Mouse (Mus musculus): Measurements from ENCODE around the gene Gm21976.

Gene Gm21976

GRCm38 (mm10) chr13:98279686-98280085, at the start of gene Gm21976:
Gene Gm21976 (plus strand): TSS chr13:98279887.
- DNase-seq (ENCODE audit: low spot score): no peak

- DNase-seq (ENCODE audit: low spot score): peak; percentile 91
Observed at GRCm38 (mm10) chr13:98230511-98230910, 49.2 kb upstream of the Gm21976 start.

DNA sequence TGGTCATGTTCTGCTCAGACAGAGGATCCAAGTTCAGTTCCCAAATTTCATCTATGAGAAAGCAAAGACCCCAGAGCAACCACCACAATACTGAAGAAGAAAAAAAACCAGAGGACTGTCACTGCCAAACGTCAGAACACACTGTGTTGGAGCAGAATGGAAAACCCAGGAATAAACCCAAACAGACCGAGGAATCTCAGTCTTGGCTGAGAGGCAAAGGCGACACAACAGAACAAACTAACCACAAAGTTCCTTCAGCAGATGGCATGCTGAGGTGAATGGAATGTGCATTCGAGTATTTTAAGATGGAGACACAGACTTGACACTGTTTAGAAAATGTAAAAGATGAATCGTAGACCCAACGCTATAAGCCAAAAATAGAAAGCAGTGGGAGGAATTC, 44.2 kb upstream of the Gm21976 start:
- no peak for DNase-seq (ENCODE audit: low spot score)

DNA sequence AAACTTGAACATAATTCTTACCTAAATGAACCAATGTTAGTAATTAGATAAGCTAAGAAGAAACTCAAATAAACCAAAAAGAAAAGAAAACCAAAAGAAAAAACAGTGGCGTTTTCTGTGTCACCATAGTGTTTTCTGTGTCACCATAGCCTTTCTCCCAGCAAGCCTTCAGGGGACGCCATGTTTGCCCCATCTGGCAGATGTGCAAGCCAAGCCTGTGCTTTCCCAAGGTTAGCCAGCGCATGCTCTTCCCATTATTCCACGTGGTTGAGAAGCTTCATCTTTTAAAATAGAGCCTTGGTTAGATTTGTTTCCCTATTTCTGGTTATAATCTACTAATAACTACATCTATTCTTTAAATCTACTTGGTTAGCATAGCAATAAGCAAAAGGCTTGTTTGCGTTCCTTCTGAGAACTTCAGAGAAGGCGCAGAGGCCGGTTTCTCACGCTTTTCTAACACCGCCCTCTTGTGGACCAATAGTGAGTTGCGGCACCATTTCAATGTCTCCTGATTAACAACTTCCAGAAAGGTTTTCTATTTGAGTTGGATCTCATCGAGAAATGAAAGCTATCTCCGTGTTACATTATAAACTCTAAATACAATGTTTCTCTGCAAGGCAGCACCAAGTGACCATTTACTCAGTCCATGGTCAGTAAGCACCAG, 39.6 kb upstream of the Gm21976 start:
- DNase-seq (ENCODE audit: low spot score): peak; percentile 92

DNA sequence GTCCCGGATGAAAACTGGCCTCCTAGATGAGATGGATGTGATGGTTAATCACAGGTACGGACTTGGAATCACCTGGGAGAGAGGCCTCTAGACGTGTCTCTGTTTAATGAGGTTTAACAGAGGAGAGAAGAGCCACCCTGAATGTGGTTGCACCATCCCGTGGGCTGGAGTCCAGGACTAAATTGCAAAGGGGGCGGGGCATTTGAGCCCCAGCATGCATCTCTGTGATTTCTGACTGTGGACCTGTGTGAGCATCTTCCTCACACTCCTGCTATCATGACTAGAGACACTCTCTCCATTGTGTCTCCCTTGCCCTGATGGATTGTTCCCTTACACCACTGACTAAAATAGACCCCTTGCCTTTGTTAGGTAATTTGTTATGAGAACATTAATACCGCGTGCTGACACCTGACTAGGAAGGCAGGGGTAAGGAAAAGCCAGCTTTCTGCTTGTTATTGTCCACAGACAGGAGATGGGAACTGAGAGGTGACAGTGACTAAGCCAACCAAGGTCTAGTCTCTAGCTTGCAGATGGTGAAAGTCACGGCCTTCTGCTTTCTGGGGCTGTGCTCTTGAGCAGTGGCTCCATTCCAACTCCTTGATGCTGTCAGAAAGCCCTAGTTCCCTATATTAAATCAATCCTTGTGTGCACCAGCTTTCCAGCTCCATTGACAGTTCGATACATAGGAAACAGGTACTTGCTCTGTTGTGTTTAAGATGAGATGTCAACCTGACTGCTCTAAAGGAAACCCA, 38.0 kb upstream of the Gm21976 start:
- no peak for DNase-seq (ENCODE audit: low spot score)

DNA sequence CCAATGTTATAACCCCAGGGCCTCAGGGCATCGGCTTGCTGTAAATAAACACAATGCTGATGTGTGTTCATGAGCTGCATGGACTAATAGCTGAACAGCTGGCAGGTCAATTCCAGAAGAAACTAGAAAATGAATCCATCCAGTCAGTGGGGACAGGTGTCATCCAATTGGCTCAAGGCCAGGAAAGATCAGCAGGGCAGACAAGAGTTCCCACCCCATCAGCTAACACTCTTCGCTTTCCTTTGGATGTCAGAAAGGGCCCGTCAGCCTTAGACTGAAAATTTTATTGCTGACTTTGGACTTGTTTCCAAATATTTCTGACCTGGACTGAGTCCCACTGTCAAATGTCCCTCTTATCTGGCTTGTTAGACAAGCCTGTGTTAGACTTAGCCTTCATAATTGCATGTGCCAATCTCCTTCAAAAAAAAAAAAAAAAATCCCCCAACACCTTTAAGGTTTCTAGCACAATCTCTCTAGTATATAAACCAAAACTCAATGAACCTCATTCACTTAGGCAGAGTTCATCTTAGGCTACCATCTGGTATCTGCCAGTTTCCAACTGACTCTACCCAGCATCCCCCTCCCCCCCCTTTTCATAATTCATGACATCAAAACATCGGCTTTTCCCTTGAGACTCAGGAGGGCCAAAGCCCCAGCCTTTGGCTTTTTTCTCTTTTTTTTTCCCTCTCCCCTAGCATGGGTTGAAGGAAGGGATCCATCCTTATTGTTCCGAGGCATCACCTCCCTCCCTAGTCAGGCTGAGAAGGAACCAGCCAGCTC, 34.9 kb upstream of the Gm21976 start:
- peak; percentile 53 for DNase-seq (ENCODE audit: low spot score)

GRCm38 (mm10) chr13:98245386-98245785, 34.3 kb upstream of the Gm21976 start:
- peak; percentile 18 for DNase-seq (ENCODE audit: low spot score)

GRCm38 (mm10) chr13:98249594-98249993, 30.1 kb upstream of the Gm21976 start:
- no peak for DNase-seq (ENCODE audit: low spot score)

DNA sequence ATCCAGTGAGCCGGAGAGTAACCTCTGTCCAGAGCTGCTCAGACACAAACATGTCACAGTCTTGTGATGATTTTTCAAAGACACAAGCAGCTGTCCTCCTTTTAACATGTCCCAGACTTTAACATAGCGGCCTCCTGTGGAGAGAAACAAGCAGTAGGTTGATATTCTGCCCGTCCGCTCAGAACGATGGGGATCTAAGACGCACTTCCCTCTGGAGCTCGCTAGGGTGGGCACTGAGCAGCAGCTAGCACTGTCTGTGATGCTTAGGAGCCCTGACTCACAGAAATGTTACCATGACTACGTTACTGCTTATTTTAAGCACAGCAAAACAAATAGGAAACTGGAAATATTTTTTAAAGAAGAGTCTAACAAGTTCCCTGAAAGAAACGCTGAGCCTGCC, 24.8 kb upstream of the Gm21976 start:
- no peak for DNase-seq (ENCODE audit: low spot score)

GRCm38 (mm10) chr13:98262636-98263457, 16.8 kb upstream of the Gm21976 start, which contains the start of the genes Utp15 and Ankra2:
Gene Utp15 (minus strand): TSS chr13:98263041.
Gene Ankra2 (plus strand): TSS chr13:98263074.
- DNase-seq (ENCODE audit: low spot score): peak; percentile 100

DNA sequence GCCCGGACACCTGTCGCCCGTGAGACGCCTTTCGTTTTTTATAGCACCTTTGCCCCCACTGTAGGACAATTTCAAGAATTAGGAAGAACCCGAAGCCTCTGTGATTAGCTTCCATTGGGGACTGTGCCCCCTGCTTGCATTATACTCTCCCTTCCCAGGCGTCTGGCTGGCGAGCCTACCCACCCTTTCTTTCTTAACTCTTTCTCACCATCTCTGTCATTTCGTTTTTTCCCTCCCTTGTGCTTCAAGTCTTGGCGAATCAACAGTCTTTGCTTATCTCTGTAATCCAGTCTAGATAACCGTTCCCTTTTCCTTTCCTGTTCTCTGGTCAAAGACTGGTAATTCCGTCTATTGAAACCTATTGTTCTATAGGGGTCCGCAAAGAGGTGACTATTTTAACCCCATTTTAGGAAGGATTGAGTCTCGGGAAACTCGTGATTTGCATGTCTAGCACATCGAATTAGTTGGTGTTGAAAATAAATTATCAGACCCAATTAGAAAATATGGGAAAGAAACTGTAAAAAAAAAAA, 16.2 kb upstream of the Gm21976 start:
- DNase-seq (ENCODE audit: low spot score): no peak

DNA sequence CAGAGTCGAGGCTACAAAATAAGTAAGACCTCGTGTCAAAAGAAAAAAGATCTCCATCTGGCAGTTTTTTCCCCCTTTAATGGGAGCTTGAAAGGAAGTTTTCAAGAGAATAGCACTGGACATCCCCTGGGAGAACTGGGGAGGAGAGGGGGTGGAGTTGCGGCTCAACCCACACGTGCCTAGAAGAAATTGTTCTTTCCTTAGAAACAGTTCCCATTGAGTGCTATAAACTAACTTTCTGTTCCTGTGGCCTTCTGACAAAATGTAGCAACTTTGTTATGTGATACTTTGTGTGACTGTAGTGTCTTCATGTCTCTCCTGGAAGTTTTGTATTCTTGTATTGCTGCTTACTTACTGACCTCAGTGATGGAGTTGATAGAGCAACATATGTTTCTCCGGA, 15.6 kb upstream of the Gm21976 start:
- no peak for DNase-seq (ENCODE audit: low spot score)

DNA sequence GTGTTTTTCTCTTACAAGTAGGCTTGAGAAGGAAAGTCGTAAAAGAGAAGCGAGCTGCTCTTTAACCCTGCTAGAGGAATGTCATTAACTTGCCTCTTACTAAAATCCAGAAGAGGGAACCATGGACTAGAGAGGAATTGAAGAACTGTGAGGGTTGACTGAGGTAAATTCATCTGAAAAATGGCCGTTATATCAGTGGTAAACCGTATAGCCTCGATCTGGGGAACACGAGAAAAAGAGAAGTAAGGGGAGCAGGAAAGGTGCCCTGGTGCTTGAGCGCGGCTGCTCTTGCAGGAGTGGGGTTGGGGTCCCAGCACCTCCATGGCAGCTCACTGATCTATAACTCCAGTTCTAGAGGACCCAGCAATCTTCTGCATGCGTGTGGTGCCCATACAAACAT, 5.7 kb upstream of the Gm21976 start:
- DNase-seq (ENCODE audit: low spot score): no peak

- DNase-seq (ENCODE audit: low spot score): no peak
Observed at GRCm38 (mm10) chr13:98275646-98276045, 4.0 kb upstream of the Gm21976 start.

GRCm38 (mm10) chr13:98276253-98276652, 3.4 kb upstream of the Gm21976 start:
- DNase-seq (ENCODE audit: low spot score): no peak

GRCm38 (mm10) chr13:98277501-98277900, 2.2 kb upstream of the Gm21976 start:
- DNase-seq (ENCODE audit: low spot score): no peak

DNA sequence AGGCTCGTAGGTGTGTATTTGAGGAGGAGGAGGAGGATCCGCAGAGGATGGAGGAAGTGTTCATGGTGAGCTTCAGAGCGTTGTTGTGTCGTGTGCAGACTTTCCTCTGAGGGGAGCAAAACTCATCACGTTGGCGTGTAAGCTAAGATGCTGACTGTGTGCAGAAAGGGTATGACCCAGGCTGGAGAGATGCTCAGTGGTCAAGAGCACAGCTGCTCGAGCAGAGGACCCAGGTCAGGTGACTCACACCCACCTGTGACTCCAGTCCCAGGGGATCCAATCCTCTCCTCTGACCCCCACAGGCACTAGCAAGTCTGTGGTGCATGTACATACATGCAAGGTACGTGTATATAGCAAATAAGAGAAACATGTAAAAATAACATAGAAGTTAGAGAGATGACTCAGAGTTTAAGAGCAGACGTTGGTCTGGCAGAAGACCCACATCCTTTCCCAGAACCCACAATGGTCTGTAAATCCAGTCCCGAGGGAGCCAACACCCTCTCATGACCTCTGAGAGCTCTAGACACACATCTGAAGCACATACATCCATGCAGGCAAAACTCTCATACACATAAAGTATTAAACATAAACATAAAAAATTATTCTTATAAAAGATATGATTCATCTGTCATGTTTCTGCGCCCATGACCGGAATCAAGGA, 1.4 kb downstream of the Gm21976 start:
- no peak for DNase-seq (ENCODE audit: low spot score)

GRCm38 (mm10) chr13:98290719-98291118, 11.0 kb downstream of the Gm21976 start:
- DNase-seq (ENCODE audit: low spot score): no peak

DNA sequence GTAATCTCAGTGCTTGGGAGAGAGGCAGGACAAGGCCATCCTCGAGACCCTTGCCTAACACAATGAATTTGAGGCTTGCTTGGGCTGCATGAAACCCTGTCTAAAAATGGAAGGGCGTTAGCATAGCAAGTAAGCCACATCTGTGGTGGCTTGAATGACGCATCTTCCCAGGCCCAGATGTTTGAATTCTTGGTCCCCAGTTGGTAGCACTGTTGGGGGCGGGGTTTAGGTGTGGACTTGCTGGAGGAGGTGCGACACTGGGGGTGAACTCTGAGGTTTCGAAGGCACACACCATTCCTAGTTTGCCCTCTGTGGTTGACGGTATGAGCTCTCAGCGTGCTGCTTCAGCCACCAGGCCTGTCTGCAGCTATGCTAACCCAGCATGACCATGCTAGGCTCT, 12.0 kb downstream of the Gm21976 start:
- DNase-seq (ENCODE audit: low spot score): no peak

DNA sequence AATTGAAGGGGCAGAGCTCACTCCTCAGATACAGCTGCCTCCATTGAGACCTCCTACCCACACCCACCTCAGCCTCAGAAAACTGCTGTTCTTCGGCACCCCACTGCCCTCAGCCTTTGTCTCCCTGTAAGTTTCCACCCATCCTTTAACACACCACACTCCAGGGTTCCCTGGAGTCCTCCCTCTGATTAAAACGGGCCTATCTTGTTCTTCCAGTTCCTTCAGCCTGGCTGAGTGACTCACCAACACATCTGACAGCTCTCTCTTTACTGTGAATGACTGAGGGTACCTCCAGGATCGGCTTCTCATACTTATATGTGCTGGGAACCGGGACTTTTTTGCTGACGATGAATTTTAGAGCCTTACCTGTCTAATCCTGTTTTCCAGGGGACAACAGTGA, 16.4 kb downstream of the Gm21976 start:
- DNase-seq (ENCODE audit: low spot score): no peak

DNA sequence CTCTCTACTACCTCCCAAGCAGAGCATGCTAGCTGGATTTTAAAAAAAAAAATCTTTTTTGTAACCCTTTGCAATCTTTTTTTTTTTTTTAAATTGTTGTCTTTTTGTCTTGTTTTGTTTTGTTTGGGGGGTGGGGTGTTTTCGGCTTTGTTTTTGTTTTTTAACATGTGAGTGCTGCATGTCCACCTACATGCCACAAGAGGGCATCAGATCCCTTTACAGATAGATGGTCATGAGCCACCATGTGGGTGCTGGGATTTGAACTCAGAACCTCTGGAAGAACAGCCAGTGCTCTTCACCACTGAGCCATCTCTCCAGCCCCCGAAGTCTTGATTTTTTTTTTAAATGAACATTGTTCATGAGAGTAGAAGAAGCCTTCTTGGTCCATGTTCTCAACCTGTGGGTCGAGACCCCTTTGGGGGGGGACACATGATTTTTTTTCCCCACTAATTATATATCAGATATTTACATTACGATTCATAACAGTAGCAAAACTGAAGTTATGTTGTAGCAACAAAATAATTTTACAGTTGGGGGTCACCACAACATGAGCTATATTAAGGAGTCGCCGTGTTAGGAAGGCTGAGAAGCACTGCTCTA, 18.3 kb downstream of the Gm21976 start:
- peak; percentile 27 for DNase-seq (ENCODE audit: low spot score)

All from retina, embryonic 14.5 days (tissue).